Mouse (Mus musculus) forebrain, embryonic 12.5 days (tissue): ENCODE data around the gene Pla2r1. TPM values are rescaled to one million over a fixed set of nuclear protein-coding genes. Genes with fewer than 3 reads are reported as not detected.
A peak's percentile ranks its signal among the peaks of the same experiment; 100 is the strongest.

ENCODE experiments used
- ATAC-seq: fragments of 200-750 bp; cut with Nextera tagmentation; 2 replicates; pipeline ENCODE4 v1.8.0; 2017; ENCODE audit warnings: moderate TSS enrichment; ENCODE audit not compliant: low FRiP score
- H3K27ac ChIP-seq: fragments of 300-500 bp; sonication (generic); 2 replicates; pipeline ENCODE4 v1.5.1; 2016; ENCODE audit warnings: mild to moderate bottlenecking
- H3K27me3 ChIP-seq: fragments of 300-500 bp; sonication (generic); 2 replicates; pipeline ENCODE4 v1.6.1; 2016; ENCODE audit warnings: mild to moderate bottlenecking
- H3K36me3 ChIP-seq: fragments of 300-500 bp; sonication (generic); replicated peaks from 2 replicates; pipeline ENCODE4 v1.6.1; 2016; ENCODE audit warnings: mild to moderate bottlenecking
- H3K4me1 ChIP-seq: fragments of 300-500 bp; sonication (generic); 2 replicates; pipeline ENCODE4 v1.6.1; 2016
- H3K4me2 ChIP-seq: fragments of 300-500 bp; sonication (generic); 2 replicates; pipeline ENCODE4 v1.6.1; 2016; ENCODE audit warnings: mild to moderate bottlenecking, moderate library complexity
- H3K4me3 ChIP-seq: fragments of 300-500 bp; sonication (generic); replicated peaks from 2 replicates; pipeline ENCODE4 v1.5.1; 2016; ENCODE audit warnings: mild to moderate bottlenecking
- H3K9ac ChIP-seq: fragments of 300-500 bp; sonication (generic); 2 replicates; pipeline ENCODE4 v1.6.1; 2016; ENCODE audit warnings: mild to moderate bottlenecking
- H3K9me3 ChIP-seq: fragments of 300-500 bp; sonication (generic); 2 replicates; pipeline ENCODE4 v1.6.1; 2016
- WGBS: fragments of 180-500 bp; shearing (Covaris S2); methylation state at CpG from one replicate; pipeline ENCODE4 v1.1.7; 2016; 5-methylcytosine and 5-hydroxymethylcytosine counted together
- polyA plus RNA-seq: library from polyadenylated mRNA; unstranded; fragments of >200 nt; fragmentation: Nextera tagmentation; extraction: Ambion mirVana; gene quantifications from 2 replicates; pipeline ENCODE4 v1.2.1, GENCODE M21; 2016

Pla2r1 gene
- polyA plus RNA-seq, 1 experiment from 2014 or later, result 0.83 TPM

DNA sequence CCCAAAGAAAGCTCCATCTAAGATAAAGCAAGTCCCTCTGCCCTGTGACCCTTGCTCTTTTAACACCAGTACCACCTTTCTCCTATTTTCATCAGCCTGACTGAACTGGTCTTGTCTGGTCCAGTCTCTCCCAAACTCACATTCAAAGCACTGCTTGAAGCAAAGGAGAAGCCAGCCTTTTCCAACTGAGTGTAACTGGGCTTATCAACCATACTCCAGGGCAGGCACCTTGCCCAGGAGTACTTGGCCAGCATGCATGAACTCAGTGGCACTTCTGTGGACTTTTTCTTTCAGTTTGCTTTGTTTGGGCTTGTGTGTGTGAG, 168.4 kb downstream of the Pla2r1 start:
- H3K9me3 ChIP-seq, result no peaks in the 10 kb centered on the region

GRCm38 (mm10) chr2:60384083-60384762, 168.9 kb downstream of the Pla2r1 start:
- ATAC-seq, result no peak
- no peaks in the 10 kb centered on the region for H3K9me3 ChIP-seq
- no peak overlapping the region for H3K9ac ChIP-seq
- peaks cover 7% of the 10 kb centered on the region; the same call in 1 of the 2 replicates for H3K4me1 ChIP-seq
- WGBS, result 26% methylated on average over 7 of the region's 7 CpGs
- H3K4me3 ChIP-seq, result no peak overlapping the region
- H3K27ac ChIP-seq, result no peak overlapping the region
- no peak overlapping the region for H3K4me2 ChIP-seq
- peaks cover 30% of the 10 kb centered on the region for H3K27me3 ChIP-seq
- no peaks in the 10 kb centered on the region for H3K36me3 ChIP-seq

More for the DNA sequence above, 168.4 kb downstream of the Pla2r1 start:
- no peak for ATAC-seq
- Histone ChIP-seq H3K4me3 (no peak overlapping the region), H3K9ac (no peak overlapping the region), H3K27ac (no peak overlapping the region), H3K27me3 (peaks cover 30% of the 10 kb centered on the region), H3K36me3 (no peaks in the 10 kb centered on the region), H3K4me2 (no peak overlapping the region), H3K4me1 (peaks cover 7% of the 10 kb centered on the region; the same call in 1 of the 2 replicates)

DNA sequence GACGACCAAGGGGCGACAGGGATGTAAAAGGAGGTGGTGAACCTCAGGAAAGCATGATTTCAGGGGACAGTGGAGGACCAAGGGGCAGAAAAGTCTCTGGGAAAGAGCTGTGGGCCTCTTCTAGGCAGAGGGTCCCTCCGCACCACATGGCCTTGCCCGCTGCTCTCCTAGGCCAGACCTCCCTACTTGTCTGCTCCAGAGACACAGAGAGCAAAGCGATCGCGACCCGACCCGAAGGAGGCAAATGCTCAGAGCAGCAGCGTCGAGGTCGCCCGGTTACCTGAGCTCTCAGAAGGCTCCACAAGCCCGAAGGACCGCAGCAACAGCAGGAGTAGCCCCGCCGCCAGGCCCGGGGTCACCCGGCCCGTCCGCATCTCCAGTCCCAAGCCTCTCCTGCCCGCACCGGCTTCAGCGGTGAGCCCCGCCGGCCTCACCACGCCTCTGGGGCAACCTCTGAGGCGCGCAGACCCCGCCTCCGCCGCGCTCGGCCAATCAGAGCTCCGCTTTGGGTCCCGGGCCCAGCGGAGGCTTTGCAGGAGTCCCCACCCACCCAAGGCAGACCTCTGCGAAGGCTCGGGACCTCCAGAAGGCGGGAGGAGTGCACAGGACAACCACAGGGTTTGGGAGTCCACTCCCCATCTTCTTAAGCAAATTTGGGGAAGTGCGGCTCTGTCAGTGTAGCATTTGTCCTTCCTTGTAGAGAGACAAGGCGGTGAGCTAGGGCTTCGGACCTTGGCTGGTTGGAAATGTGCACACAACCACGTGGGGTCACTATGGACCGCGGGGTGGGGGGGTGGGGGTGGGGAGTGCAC, 170.0 kb downstream of the Pla2r1 start, which contains the start of gene Ly75:
Ly75 (minus strand) TSS at position 446 of the 812 bp plus-strand sequence.
- Histone ChIP-seq H3K9me3 (no peaks in the 10 kb centered on the region), H3K9ac (peak within 1 kb of the TSS; percentile 55), H3K27me3 (peaks cover 30% of the 10 kb centered on the region), H3K4me1 (peaks cover 7% of the 10 kb centered on the region; the same call in 1 of the 2 replicates), H3K4me2 (peak within 1 kb of the TSS; percentile 88), H3K27ac (no peak within 1 kb of the TSS), H3K4me3 (peak within 1 kb of the TSS; percentile 56), H3K36me3 (no peaks in the 10 kb centered on the region)
- under 1% methylated on average over 46 of the region's 46 CpGs for WGBS
- ATAC-seq, result peak; percentile 98

DNA sequence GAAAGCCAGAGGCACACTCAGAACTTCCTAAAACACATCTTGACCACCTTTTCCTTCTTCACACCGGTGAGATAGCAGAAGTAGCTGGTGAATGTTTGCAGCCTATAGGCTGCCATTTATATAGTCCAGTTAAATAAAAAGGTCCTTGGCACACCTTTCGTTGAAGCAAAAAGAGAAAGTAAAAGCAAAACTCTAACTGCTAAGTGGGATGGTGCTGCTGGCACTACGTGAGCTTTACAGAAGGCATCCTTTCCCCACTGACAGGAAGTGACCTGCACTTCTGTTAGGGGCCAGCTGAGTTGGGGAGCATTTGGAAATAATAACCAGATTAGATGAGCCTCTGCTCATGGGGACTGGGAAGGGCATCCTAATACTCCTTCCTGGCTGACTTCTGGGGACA, 170.8 kb downstream of the Pla2r1 start:
- Histone ChIP-seq H3K27ac (no peak overlapping the region), H3K4me1 (peaks cover 7% of the 10 kb centered on the region; the same call in 1 of the 2 replicates), H3K4me3 (peak overlapping the region; percentile 56; the same call in 1 of the 2 replicates), H3K27me3 (peaks cover 30% of the 10 kb centered on the region), H3K9ac (no peak overlapping the region), H3K36me3 (no peaks in the 10 kb centered on the region), H3K4me2 (peak overlapping the region; percentile 88), H3K9me3 (no peaks in the 10 kb centered on the region)
- ATAC-seq, result no peak
- 68% methylated on average over 3 of the region's 3 CpGs for WGBS

DNA sequence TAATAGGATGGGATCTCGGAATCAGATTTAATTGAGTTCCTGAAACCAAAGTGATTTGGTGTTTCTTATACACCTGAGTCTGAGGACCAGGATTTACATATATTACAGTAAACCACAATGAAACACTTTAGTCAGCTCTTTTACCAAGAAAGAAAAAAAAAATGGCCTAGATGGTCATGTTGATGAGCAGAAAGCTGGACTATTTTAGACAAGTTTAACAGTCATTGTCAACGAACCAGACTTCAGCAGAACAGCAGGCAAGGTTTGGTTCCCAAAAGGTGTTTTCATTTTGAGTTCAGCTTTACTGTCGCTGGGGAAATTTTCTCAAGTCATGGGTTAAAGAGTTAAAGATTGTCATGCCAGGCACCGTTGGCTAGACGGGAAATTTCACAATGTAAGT, 175.8 kb downstream of the Pla2r1 start:
- no peak overlapping the region for H3K27ac ChIP-seq
- 85% methylated on average over 5 of the region's 5 CpGs for WGBS
- ATAC-seq, result no peak
- H3K4me1 ChIP-seq, result no peaks in the 10 kb centered on the region
- no peaks in the 10 kb centered on the region for H3K9me3 ChIP-seq
- H3K4me2 ChIP-seq, result no peak overlapping the region
- H3K36me3 ChIP-seq, result no peaks in the 10 kb centered on the region
- no peak overlapping the region for H3K9ac ChIP-seq
- peaks cover 13% of the 10 kb centered on the region for H3K27me3 ChIP-seq
- H3K4me3 ChIP-seq, result no peak overlapping the region

- no peak for ATAC-seq
- Histone ChIP-seq H3K9me3 (no peaks in the 10 kb centered on the region), H3K9ac (no peak overlapping the region), H3K4me3 (no peak overlapping the region), H3K4me1 (no peaks in the 10 kb centered on the region), H3K27me3 (no peaks in the 10 kb centered on the region), H3K27ac (no peak overlapping the region), H3K4me2 (no peak overlapping the region), H3K36me3 (no peaks in the 10 kb centered on the region)
- 94% methylated on average over 15 of the region's 15 CpGs for WGBS
Observed at GRCm38 (mm10) chr2:60375608-60376107, 177.4 kb downstream of the Pla2r1 start.

DNA sequence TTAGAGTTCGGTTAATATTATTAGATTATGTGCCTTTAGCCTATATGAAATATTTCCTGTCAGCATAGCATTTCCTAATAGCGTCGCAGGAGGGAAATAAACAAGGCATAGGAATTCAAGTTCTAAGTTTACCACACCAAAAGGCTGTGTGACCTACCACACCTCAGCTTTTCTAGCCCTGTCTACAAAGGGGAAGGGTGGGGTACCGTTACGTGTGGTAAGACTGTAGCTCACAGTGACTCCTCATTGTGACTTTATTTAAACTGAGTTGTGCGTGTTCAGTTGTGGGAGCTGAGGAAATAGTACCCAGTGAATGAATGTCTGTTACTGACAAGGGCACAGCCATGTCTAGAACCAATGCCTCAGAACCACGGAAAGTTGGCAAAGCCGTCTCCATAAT, 178.0 kb downstream of the Pla2r1 start:
- Histone ChIP-seq H3K4me3 (no peak overlapping the region), H3K9ac (no peak overlapping the region), H3K4me1 (no peaks in the 10 kb centered on the region), H3K9me3 (no peaks in the 10 kb centered on the region), H3K27ac (no peak overlapping the region), H3K27me3 (no peaks in the 10 kb centered on the region), H3K36me3 (no peaks in the 10 kb centered on the region), H3K4me2 (no peak overlapping the region)
- WGBS, result 96% methylated on average over 8 of the region's 8 CpGs
- no peak for ATAC-seq

DNA sequence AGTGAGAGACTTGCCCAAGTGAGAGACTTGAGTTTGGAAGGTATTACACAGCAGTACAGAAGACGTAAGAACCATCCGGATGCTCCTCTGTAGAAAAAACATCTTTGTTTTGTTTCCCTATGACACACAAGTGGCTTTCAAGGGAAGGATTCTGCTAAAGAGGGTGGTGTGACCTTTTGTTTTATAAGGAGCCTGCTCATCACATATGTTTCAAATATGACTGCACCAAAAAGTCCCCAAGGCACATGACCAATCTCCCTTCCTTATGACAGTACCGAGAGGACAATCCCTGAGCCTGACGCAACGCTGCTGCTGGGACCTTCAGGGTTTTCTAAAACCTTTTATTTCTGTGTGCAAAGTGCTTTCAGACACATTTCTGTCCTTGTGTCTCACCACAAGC, 182.9 kb downstream of the Pla2r1 start:
- no peak overlapping the region for H3K9ac ChIP-seq
- no peaks in the 10 kb centered on the region for H3K4me1 ChIP-seq
- ATAC-seq, result no peak
- H3K27ac ChIP-seq, result no peak overlapping the region
- no peaks in the 10 kb centered on the region for H3K9me3 ChIP-seq
- H3K4me2 ChIP-seq, result no peak overlapping the region
- WGBS, result 96% methylated on average over 5 of the region's 5 CpGs
- no peaks in the 10 kb centered on the region; the same call in 1 of the 2 replicates for H3K36me3 ChIP-seq
- H3K4me3 ChIP-seq, result no peak overlapping the region
- H3K27me3 ChIP-seq, result no peaks in the 10 kb centered on the region

DNA sequence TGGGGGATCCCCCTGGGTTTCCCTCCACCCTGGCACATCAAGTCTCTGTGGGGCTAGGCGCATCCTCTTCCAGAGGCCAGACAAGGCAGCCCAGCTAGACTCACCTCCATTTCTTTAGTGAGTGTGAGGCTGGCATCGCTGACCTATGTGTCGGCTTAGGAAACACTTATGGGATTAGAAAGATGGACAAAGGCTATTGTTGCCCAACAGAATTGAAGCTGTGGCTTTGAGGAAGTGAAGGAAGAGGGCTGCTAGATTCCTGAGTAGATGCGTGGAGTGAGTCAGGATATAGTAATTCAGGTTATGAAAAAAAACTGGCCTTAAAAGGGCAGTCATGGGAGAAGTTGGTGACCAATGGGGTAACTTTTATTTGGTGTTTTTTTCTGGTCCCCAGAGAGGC, 183.7 kb downstream of the Pla2r1 start:
- Histone ChIP-seq H3K4me3 (no peak overlapping the region), H3K27ac (no peak overlapping the region), H3K4me2 (no peak overlapping the region), H3K9ac (no peak overlapping the region), H3K27me3 (no peaks in the 10 kb centered on the region), H3K9me3 (no peaks in the 10 kb centered on the region), H3K4me1 (no peaks in the 10 kb centered on the region), H3K36me3 (no peaks in the 10 kb centered on the region; the same call in 1 of the 2 replicates)
- no peak for ATAC-seq
- 62% methylated on average over 4 of the region's 4 CpGs for WGBS

GRCm38 (mm10) chr2:60367871-60368270, 185.2 kb downstream of the Pla2r1 start:
- Histone ChIP-seq H3K27me3 (no peaks in the 10 kb centered on the region), H3K4me2 (no peak overlapping the region), H3K4me3 (no peak overlapping the region), H3K27ac (no peak overlapping the region), H3K4me1 (no peaks in the 10 kb centered on the region), H3K9ac (no peak overlapping the region), H3K9me3 (no peaks in the 10 kb centered on the region), H3K36me3 (no peaks in the 10 kb centered on the region; the same call in 1 of the 2 replicates)
- WGBS, result 93% methylated on average over 7 of the region's 7 CpGs
- ATAC-seq, result no peak
